Mouse (Mus musculus): ENCODE results near the gene Cgref1. TPM values are rescaled to one million over a fixed set of nuclear protein-coding genes. Genes with fewer than 3 reads are reported as not detected.
A peak's percentile ranks its signal among the peaks of the same experiment; 100 is the strongest.

The Cgref1 gene
- polyA plus RNA-seq, 2 experiments = 4.2 to 5.4 TPM

- no peaks in the 10 kb centered on the region for H3K27me3 ChIP-seq (ENCODE audit: control insufficient read depth, insufficient read depth, low read length)
- TF ChIP-seq CTCF (IDR thresholded peaks at IDR 0.05; ENCODE audit: low read depth) = no peak
- no peak for TF ChIP-seq EP300 (IDR thresholded peaks at IDR 0.05; ENCODE audit: low read depth)
Measured at GRCm38 (mm10) chr5:30930846-30931245, 14.5 kb downstream of the Cgref1 start.

GRCm38 (mm10) chr5:30930121-30930520, 15.3 kb downstream of the Cgref1 start:
- ATAC-seq (ENCODE audit: insufficient read depth) (no peak), DNase-seq (ENCODE audit: low read depth in 3 of 3, low spot score in 3 of 3) (no peak)
- TF ChIP-seq EP300 (IDR thresholded peaks at IDR 0.05; ENCODE audit: low read depth) (no peak), CTCF (IDR thresholded peaks at IDR 0.05; ENCODE audit: low read depth) (peak; percentile 73)
- WGBS (ENCODE audit: insufficient replicate concordance) = 55% methylated on average over 4 of the region's 4 CpGs
- no peak overlapping the region for H3K9ac ChIP-seq (replicated peaks)
- H3K4me3 ChIP-seq (ENCODE audit: insufficient read depth in 1 of 2, low read depth in 2 of 2, low read length in 2 of 2) = no peak overlapping the region
- no peaks in the 10 kb centered on the region for H3K36me3 ChIP-seq (replicated peaks; ENCODE audit: control insufficient read depth, insufficient read depth, low read depth)
- H3K4me1 ChIP-seq (replicated peaks; ENCODE audit: control insufficient read depth in 2 of 2, insufficient read depth in 2 of 2, low read length in 1 of 2) = no peaks in the 10 kb centered on the region
- no peaks in the 10 kb centered on the region for H3K9me3 ChIP-seq (ENCODE audit: control insufficient read depth, low read length)
- no peak overlapping the region for H3K4me2 ChIP-seq (ENCODE audit: low read depth)
- H3K27me3 ChIP-seq (ENCODE audit: control insufficient read depth, insufficient read depth, low read length) = no peaks in the 10 kb centered on the region
- no peak overlapping the region for H3K27ac ChIP-seq

More at GRCm38 (mm10) chr5:30930846-30931245, 14.5 kb downstream of the Cgref1 start:
- DNase-seq (ENCODE audit: low read depth in 3 of 3, low spot score in 3 of 3) = no peak
- H3K9ac ChIP-seq (replicated peaks) = no peak overlapping the region
- H3K9me3 ChIP-seq (ENCODE audit: control insufficient read depth, low read length) = no peaks in the 10 kb centered on the region
- H3K4me1 ChIP-seq (replicated peaks; ENCODE audit: control insufficient read depth in 2 of 2, insufficient read depth in 2 of 2, low read length in 1 of 2) = no peaks in the 10 kb centered on the region
- no peak for ATAC-seq (ENCODE audit: insufficient read depth)
- no peaks in the 10 kb centered on the region for H3K36me3 ChIP-seq (replicated peaks; ENCODE audit: control insufficient read depth, insufficient read depth, low read depth)
- no peak overlapping the region for H3K4me2 ChIP-seq (ENCODE audit: low read depth)
- no peak overlapping the region for H3K4me3 ChIP-seq (ENCODE audit: insufficient read depth in 1 of 2, low read depth in 2 of 2, low read length in 2 of 2)
- H3K27ac ChIP-seq = no peak overlapping the region
- 77% methylated on average over 6 of the region's 6 CpGs for whole genome bisulfite sequencing (ENCODE audit: insufficient replicate concordance)

DNA sequence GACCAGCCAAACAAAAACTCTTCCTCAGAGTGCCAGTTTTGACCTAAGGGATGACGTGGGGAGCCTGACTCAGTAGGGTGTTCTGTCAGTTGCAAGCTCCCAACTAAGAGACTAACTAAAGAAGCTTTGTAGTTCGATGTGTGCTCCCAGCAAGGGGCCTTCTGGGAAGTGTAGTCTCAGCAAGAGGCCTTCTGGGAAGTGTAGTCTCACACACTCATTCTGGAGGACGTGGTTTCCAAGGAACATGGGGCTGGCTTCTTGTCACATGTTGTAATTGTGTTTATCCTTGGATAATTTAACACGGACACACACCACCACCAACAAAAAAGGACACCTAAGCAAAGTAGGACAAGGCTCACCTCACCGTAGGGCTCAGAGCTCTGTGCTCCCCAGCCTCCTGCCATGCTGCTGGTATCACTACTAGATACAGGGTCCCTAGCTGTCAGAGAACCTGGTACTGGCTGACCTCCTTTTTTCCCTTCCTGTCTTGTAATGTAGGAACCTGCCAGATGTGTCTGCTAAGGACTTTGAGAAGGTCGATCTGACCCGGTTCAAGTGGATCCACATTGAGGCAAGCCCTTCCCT, 17.4 kb downstream of the Cgref1 start:
- Histone ChIP-seq H3K27me3 (ENCODE audit: control insufficient read depth, insufficient read depth, low read length) (no peaks in the 10 kb centered on the region), H3K27ac (no peak overlapping the region), H3K9me3 (ENCODE audit: control insufficient read depth, low read length) (no peaks in the 10 kb centered on the region), H3K36me3 (replicated peaks; ENCODE audit: control insufficient read depth, insufficient read depth, low read depth) (no peaks in the 10 kb centered on the region), H3K4me2 (ENCODE audit: low read depth) (no peak overlapping the region), H3K4me1 (replicated peaks; ENCODE audit: control insufficient read depth in 2 of 2, insufficient read depth in 2 of 2, low read length in 1 of 2) (peaks cover under 1 to 6% of the 10 kb centered on the region in 2 experiments; a peak in 3 of 4 replicates), H3K4me3 (ENCODE audit: insufficient read depth in 1 of 2, low read depth in 2 of 2, low read length in 2 of 2) (no peak overlapping the region), H3K9ac (replicated peaks) (no peak overlapping the region)
- no peak for DNase-seq (ENCODE audit: low read depth in 3 of 3, low spot score in 3 of 3)
- no peak for TF ChIP-seq EP300 (IDR thresholded peaks at IDR 0.05; ENCODE audit: low read depth)
- no peak for TF ChIP-seq CTCF (IDR thresholded peaks at IDR 0.05; ENCODE audit: low read depth)
- no peak for ATAC-seq (ENCODE audit: insufficient read depth)
- 51% methylated on average over 7 of the region's 7 CpGs for WGBS (ENCODE audit: insufficient replicate concordance)

GRCm38 (mm10) chr5:30926073-30926472, 19.3 kb downstream of the Cgref1 start:
- no peak for TF ChIP-seq CTCF (IDR thresholded peaks at IDR 0.05; ENCODE audit: low read depth)
- TF ChIP-seq EP300 (IDR thresholded peaks at IDR 0.05; ENCODE audit: low read depth) = no peak
- Histone ChIP-seq H3K4me1 (replicated peaks; ENCODE audit: control insufficient read depth in 2 of 2, insufficient read depth in 2 of 2, low read length in 1 of 2) (peaks cover 12 to 20% of the 10 kb centered on the region in 2 experiments), H3K9me3 (ENCODE audit: control insufficient read depth, low read length) (no peaks in the 10 kb centered on the region), H3K4me3 (ENCODE audit: insufficient read depth in 1 of 2, low read depth in 2 of 2, low read length in 2 of 2) (no peak overlapping the region), H3K9ac (replicated peaks) (no peak overlapping the region), H3K27ac (no peak overlapping the region), H3K4me2 (ENCODE audit: low read depth) (no peak overlapping the region), H3K36me3 (replicated peaks; ENCODE audit: control insufficient read depth, insufficient read depth, low read depth) (no peaks in the 10 kb centered on the region), H3K27me3 (ENCODE audit: control insufficient read depth, insufficient read depth, low read length) (no peaks in the 10 kb centered on the region)
- no peak for DNase-seq (ENCODE audit: low read depth in 3 of 3, low spot score in 3 of 3)
- no peak for ATAC-seq (ENCODE audit: insufficient read depth)
- 64% methylated on average over 2 of the region's 2 CpGs for WGBS (ENCODE audit: insufficient replicate concordance)

DNA sequence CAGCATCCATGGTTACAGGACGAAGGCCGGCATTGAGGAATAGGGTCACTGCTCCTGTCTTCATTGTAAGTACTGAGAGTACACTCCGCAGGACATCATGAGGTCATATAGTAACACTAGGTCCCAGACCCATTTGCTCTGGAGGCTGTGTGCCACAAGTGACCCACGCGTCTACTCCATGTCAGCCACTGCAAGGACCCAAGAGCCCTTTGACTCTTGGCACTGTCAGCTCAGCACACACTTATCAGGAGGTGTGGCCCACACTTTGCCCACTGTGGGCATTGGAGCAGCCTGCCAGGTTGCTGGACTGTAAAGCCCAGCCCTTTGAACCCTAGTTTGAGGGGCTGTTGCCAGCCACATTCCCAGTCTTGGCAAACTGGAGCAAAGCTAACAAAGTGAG, 20.2 kb downstream of the Cgref1 start:
- Histone ChIP-seq H3K9ac (replicated peaks) (no peak overlapping the region), H3K27me3 (ENCODE audit: control insufficient read depth, insufficient read depth, low read length) (no peaks in the 10 kb centered on the region), H3K36me3 (replicated peaks; ENCODE audit: control insufficient read depth, insufficient read depth, low read depth) (no peaks in the 10 kb centered on the region), H3K9me3 (ENCODE audit: control insufficient read depth, low read length) (no peaks in the 10 kb centered on the region), H3K4me3 (ENCODE audit: insufficient read depth in 1 of 2, low read depth in 2 of 2, low read length in 2 of 2) (no peak overlapping the region), H3K4me1 (replicated peaks; ENCODE audit: control insufficient read depth in 2 of 2, insufficient read depth in 2 of 2, low read length in 1 of 2) (peaks cover 16 to 25% of the 10 kb centered on the region in 2 experiments), H3K4me2 (ENCODE audit: low read depth) (no peak overlapping the region), H3K27ac (no peak overlapping the region)
- no peak for TF ChIP-seq CTCF (IDR thresholded peaks at IDR 0.05; ENCODE audit: low read depth)
- no peak for TF ChIP-seq EP300 (IDR thresholded peaks at IDR 0.05; ENCODE audit: low read depth)
- 87% methylated on average over 5 of the region's 5 CpGs for WGBS (ENCODE audit: insufficient replicate concordance)
- ATAC-seq (ENCODE audit: insufficient read depth) (no peak), DNase-seq (ENCODE audit: low read depth in 3 of 3, low spot score in 3 of 3) (no peak)
